Mouse (Mus musculus) testis, adult 2 months (tissue): ENCODE results near the gene Mast3. TPM values are rescaled to one million over a fixed set of nuclear protein-coding genes. Genes with fewer than 3 reads are reported as not detected.

Experiments
- H3K27ac ChIP-seq: fragments of 200-500 bp; 2 replicates; pipeline ENCODE4 v1.5.1; 2012; ENCODE audit warnings: low read depth, low read length; ENCODE audit not compliant: control insufficient read depth, insufficient read depth
- H3K27me3 ChIP-seq: fragments of 200-500 bp; 2 replicates; pipeline ENCODE4 v1.6.1; 2012; ENCODE audit warnings: mild to moderate bottlenecking, low read length, moderate library complexity; ENCODE audit not compliant: control insufficient read depth, insufficient read depth
- H3K36me3 ChIP-seq: fragments of 200-500 bp; 2 replicates; pipeline ENCODE4 v1.6.1; 2012; ENCODE audit warnings: mild to moderate bottlenecking, low read length; ENCODE audit not compliant: control insufficient read depth, insufficient read depth
- H3K4me1 ChIP-seq: fragments of 200-500 bp; 2 replicates; pipeline ENCODE4 v1.6.1; 2012; ENCODE audit warnings: low read length; ENCODE audit not compliant: control insufficient read depth, insufficient read depth
- H3K4me3 ChIP-seq: fragments of 200-500 bp; 2 replicates; pipeline ENCODE4 v1.5.1; 2012; ENCODE audit warnings: low read depth, mild to moderate bottlenecking, low read length, moderate library complexity, mixed read lengths; ENCODE audit not compliant: control insufficient read depth
- CTCF ChIP-seq: fragments of 200-500 bp; IDR thresholded peaks from 2 replicates; pipeline ENCODE4 v1.5.1; 2012; ENCODE audit warnings: low read depth, mild to moderate bottlenecking, inconsistent platforms, low read length, moderate library complexity; ENCODE audit not compliant: control insufficient read depth, insufficient read depth, insufficient replicate concordance
- POLR2A ChIP-seq: fragments of 200-500 bp; IDR thresholded peaks from 2 replicates; pipeline ENCODE4 v1.6.1; 2012; ENCODE audit warnings: low read depth, mild to moderate bottlenecking, inconsistent platforms, low read length, moderate library complexity; ENCODE audit not compliant: control insufficient read depth
- polyA plus RNA-seq: library from polyadenylated mRNA; depleted of rRNA; stranded (reverse); fragments of >200 nt; gene quantifications from 2 replicates; pipeline ENCODE4 v1.2.3, GENCODE M21; 2012

Mast3 gene
- polyA plus RNA-seq, 1 experiment, result 11.0 TPM

DNA sequence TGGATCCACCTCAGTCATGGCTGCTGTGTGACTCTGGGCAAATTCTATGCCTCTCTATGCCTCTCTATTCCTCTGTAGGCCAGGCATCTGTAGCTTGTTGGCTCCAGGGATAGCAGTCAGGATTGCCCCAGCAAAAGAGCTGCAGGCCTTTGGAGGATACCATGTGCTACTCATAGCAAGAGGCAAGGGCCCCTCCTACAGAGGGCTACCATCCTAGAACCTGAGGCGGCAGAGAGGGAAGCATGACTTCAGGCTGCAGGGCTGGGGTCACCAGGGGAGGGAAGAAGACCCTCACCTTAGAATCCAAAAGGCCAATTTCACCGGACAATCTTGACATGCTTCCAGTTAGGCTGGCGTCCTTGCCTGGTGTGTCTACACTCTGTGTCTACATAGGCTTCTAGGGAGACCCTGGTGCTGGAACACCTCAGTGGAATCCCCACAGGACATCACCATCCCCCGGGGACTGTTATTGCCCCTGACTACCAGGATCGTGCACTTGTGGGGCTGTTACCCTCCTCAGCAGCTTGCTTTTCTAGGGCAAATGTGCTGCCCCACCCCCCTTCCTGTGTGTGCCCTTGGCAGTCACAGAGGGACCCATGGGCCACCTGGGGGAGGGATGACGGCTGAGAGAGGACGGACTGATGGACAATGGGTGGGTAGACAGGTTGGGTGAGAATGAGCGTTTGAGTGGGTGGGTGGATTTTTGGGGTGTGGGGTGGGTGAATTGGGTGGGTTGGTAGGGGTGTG lies 4.3 kb upstream of the Mast3 start:
- no peaks in the 10 kb centered on the region for H3K27me3 ChIP-seq
- TF ChIP-seq CTCF (no peak), POLR2A (no peak)
- no peak overlapping the region for H3K27ac ChIP-seq
- H3K4me1 ChIP-seq, result peaks cover 4% of the 10 kb centered on the region
- H3K4me3 ChIP-seq, result no peak overlapping the region
- H3K36me3 ChIP-seq, result no peaks in the 10 kb centered on the region

DNA sequence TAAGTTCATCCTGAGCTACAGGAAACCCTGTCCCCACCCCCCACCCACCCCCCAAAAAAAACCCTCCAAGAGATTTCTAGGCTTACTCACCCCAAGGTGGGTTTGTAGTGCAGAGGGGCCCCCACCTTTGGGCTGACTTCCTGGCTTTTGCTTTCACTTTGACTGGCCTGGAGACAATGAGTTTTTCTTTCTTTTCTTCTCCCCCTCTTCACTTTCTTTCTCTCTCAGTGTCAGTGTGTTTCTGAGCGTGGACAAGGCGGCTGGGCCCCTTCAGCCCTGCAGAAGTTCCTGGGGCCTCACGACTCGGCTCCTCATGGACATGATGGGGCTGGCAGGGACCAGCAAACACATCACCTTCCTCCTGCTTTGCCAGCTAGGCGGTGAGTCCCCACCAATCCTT lies 3.4 kb upstream of the Mast3 start, which contains the start of gene Il12rb1:
Gene Il12rb1 (plus strand): TSS at position 211 of the 400 bp plus-strand sequence.
- Histone ChIP-seq H3K4me3 (no peak within 1 kb of the TSS), H3K27ac (no peak within 1 kb of the TSS), H3K27me3 (no peaks in the 10 kb centered on the region; the same call in 1 of the 2 replicates), H3K4me1 (peaks cover 8% of the 10 kb centered on the region), H3K36me3 (no peaks in the 10 kb centered on the region)
- TF ChIP-seq CTCF (no peak), POLR2A (no peak)

DNA sequence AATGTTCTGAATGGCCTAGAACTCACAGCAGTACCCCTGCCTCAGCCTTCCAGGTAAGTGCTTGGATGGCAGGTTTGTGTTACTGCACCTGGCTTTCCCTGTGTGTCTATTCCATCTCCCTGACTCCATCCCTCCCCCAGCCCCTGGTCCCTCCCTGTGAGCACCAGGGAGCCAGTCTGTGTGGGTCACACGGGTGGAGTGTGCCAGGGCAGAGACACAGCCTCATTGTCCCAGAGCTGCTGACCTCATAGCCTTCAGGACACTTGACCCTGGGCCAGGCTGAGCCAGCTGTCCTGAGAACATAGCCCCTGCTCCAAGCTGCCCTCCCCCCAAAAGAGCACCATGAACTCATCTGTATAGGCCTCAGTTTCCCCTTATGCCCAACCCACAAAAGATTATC lies 2.5 kb upstream of the Mast3 start:
- Histone ChIP-seq H3K27ac (no peak overlapping the region), H3K27me3 (no peaks in the 10 kb centered on the region; the same call in 1 of the 2 replicates), H3K36me3 (no peaks in the 10 kb centered on the region), H3K4me1 (peaks cover 9% of the 10 kb centered on the region), H3K4me3 (no peak overlapping the region)
- TF ChIP-seq POLR2A, result no peak

DNA sequence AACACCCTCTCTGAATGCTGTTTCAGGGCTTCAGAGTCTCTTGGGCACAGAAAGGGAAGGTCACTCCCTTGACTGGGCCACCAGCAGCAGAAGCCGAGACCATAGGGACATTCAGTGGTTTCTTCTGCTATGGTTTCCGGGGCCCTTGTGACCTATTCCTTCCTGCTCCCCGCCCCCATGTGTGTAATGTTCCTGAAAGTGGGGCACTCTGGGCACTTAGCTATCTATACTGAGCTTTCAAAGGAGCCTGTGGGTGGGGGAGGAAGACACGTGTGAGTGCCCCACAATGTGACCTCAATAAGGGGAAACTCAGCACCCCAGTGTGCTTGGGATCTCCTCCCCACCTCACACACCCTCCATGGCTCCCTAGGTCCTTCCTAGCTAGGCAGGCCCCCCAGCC lies 1.7 kb upstream of the Mast3 start:
- H3K27ac ChIP-seq, result no peak overlapping the region
- peaks cover 10% of the 10 kb centered on the region for H3K4me1 ChIP-seq
- H3K27me3 ChIP-seq, result no peaks in the 10 kb centered on the region; the same call in 1 of the 2 replicates
- TF ChIP-seq CTCF (no peak), POLR2A (no peak)
- H3K36me3 ChIP-seq, result no peaks in the 10 kb centered on the region
- H3K4me3 ChIP-seq, result no peak overlapping the region

DNA sequence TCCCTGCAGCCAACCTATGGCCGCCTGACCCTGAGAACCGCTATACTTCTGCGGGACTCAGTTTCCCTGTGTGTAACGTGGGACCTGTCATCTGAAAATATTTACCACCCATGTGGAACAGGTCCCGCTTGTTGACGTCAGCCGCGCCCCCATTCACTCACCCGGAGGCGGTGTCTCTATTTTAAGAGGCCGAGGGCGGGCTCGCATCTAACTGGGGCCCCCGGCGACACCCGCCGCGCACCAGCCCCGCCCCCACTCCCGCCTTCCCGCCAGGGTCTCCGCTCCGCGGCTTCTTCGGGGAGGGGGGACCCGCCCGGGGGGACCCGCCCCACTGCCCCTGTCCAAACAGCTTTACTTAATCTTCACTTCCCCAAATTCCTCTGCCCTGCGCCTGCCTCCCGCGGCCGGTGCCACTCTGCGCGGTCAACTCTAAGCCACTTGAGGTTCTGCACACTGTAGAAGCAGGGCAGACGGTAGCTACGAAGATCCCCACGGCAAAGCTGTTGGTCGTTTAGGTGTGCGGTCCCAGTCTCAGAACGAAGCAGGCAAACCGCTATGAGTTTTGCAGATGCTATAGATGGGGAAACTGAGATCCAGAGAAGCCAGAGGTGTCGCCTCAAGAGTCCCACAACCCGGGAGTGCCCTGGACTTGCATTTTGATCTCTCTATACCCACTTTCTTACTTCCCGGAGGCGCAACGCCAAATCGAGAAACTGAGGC lies 933 bp downstream of the Mast3 start:
- peak overlapping the region; percentile 84 for H3K4me3 ChIP-seq
- TF ChIP-seq CTCF (no peak), POLR2A (no peak)
- H3K36me3 ChIP-seq, result no peaks in the 10 kb centered on the region
- H3K4me1 ChIP-seq, result peaks cover 10% of the 10 kb centered on the region
- H3K27ac ChIP-seq, result no peak overlapping the region
- no peaks in the 10 kb centered on the region; the same call in 1 of the 2 replicates for H3K27me3 ChIP-seq

- TF ChIP-seq CTCF (no peak), POLR2A (no peak)
- H3K36me3 ChIP-seq, result no peaks in the 10 kb centered on the region
- no peaks in the 10 kb centered on the region; the same call in 1 of the 2 replicates for H3K27me3 ChIP-seq
- no peak overlapping the region for H3K4me3 ChIP-seq
- peaks cover 12% of the 10 kb centered on the region for H3K4me1 ChIP-seq
- no peak overlapping the region for H3K27ac ChIP-seq
Measured at GRCm38 (mm10) chr8:70802786-70803510, 1.9 kb downstream of the Mast3 start.

DNA sequence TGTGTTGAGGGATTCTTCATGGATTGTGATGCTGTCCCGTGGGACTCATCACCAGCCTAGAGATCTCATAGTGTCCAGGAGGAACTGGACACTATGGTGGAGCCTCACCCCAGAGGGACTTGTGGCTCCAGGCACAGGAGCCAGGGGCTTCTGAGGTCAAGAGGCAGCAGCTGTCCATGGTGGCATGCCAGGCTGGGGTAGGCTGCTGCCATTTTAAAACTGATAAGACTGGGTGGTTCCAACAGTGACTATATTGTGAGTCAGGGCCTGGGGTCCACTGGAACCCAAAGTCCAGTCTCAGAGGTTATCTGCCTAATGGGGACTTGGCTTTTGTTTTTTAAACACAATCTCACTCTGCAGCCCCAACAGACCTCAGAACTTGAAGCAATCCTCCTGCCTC lies 3.0 kb downstream of the Mast3 start:
- H3K27me3 ChIP-seq, result no peaks in the 10 kb centered on the region; the same call in 1 of the 2 replicates
- H3K36me3 ChIP-seq, result no peaks in the 10 kb centered on the region
- peaks cover 21% of the 10 kb centered on the region for H3K4me1 ChIP-seq
- H3K27ac ChIP-seq, result no peak overlapping the region
- no peak for TF ChIP-seq POLR2A
- TF ChIP-seq CTCF, result no peak
- H3K4me3 ChIP-seq, result no peak overlapping the region
